8 mouse cellular contexts compared by ENCODE assay signal in genomic region chr17:88274003-88274698, GRCm38 (mm10).
DNase-seq lines count a peak whose midpoint lies in the region; ATAC-seq and TF ChIP-seq lines count a peak whose summit lies in the region.

No protein-coding gene starts in this region.

- TF ChIP-seq EP300 in stomach, postnatal 0 days (optimal IDR thresholded peaks at IDR 0.05): no peak

- no peak overlapping the region for H3K9ac ChIP-seq in embryonic facial prominence, embryonic 14.5 days (ENCODE audit: low read depth, low read length)
- no peak overlapping the region for H3K9ac ChIP-seq in stomach, postnatal 0 days (ENCODE audit: low read length)

- no peak overlapping the region for H3K4me2 ChIP-seq in embryonic facial prominence, embryonic 14.5 days (ENCODE audit: low read depth, low read length)
- peak overlapping the region; percentile 15; the same call in 1 of the 2 replicates for H3K4me2 ChIP-seq in stomach, postnatal 0 days (replicated peaks; ENCODE audit: low read depth)

- peak; percentile 40 to 53 for DNase-seq in right cerebral cortex, postnatal 10 days (ENCODE audit: low spot score in 2 of 2)
- no peak for DNase-seq in right cerebral cortex, adult 18-20 months
- peak; percentile 41 for DNase-seq in embryonic facial prominence, embryonic 14.5 days (ENCODE audit: low spot score)
- peak; percentile 80 for DNase-seq in induced T-regulatory cell, adult 2 months (ENCODE audit: low read depth)
- peak; percentile 77 for DNase-seq in lung, postnatal 10 days
- DNase-seq in stomach, postnatal 0 days (ENCODE audit: low spot score): peak; percentile 39
- no peak for DNase-seq in layer of hippocampus, postnatal 36 days
- DNase-seq in urinary bladder, postnatal 25 days (ENCODE audit: low spot score): no peak

- H3K9me3 ChIP-seq in embryonic facial prominence, embryonic 14.5 days (ENCODE audit: control insufficient read depth, low read length): no peaks in the 10 kb centered on the region
- H3K9me3 ChIP-seq in stomach, postnatal 0 days (ENCODE audit: control insufficient read depth, low read length): no peaks in the 10 kb centered on the region

- 66% methylated on average over 14 of the region's 14 CpGs for WGBS in embryonic facial prominence, embryonic 14.5 days
- 32% methylated on average over 14 of the region's 14 CpGs for WGBS in stomach, postnatal 0 days

- no peak for ATAC-seq in embryonic facial prominence, embryonic 14.5 days (ENCODE audit: low read depth)
- ATAC-seq in stomach, postnatal 0 days (ENCODE audit: low FRiP score, low TSS enrichment): peak; percentile 70; the same call in 1 of the 2 replicates

- H3K27me3 ChIP-seq in embryonic facial prominence, embryonic 14.5 days (replicated peaks; ENCODE audit: control insufficient read depth, insufficient read depth, low read length): no peaks in the 10 kb centered on the region
- H3K27me3 ChIP-seq in stomach, postnatal 0 days (ENCODE audit: control insufficient read depth, insufficient read depth, low read length): no peaks in the 10 kb centered on the region

- no peak for TF ChIP-seq CTCF in stomach, postnatal 0 days (IDR thresholded peaks at IDR 0.05; ENCODE audit: low read depth)

- H3K27ac ChIP-seq in embryonic facial prominence, embryonic 14.5 days (replicated peaks; ENCODE audit: low read depth, low read length): 0 out of 2 replicates have a peak overlapping the region, but pooled peaks have one; percentile 15
- peak overlapping the region; percentile 81 for H3K27ac ChIP-seq in stomach, postnatal 0 days (replicated peaks)

- H3K36me3 ChIP-seq in embryonic facial prominence, embryonic 14.5 days (ENCODE audit: control insufficient read depth, insufficient read depth, low read length): no peaks in the 10 kb centered on the region
- H3K36me3 ChIP-seq in stomach, postnatal 0 days (ENCODE audit: control insufficient read depth, insufficient read depth, low read length): no peaks in the 10 kb centered on the region

- H3K4me1 ChIP-seq in embryonic facial prominence, embryonic 14.5 days (ENCODE audit: control insufficient read depth, insufficient read depth, low read length): no peaks in the 10 kb centered on the region
- H3K4me1 ChIP-seq in stomach, postnatal 0 days (replicated peaks; ENCODE audit: control insufficient read depth, insufficient read depth): no peaks in the 10 kb centered on the region

- no peak overlapping the region for H3K4me3 ChIP-seq in embryonic facial prominence, embryonic 14.5 days (ENCODE audit: low read depth, low read length)
- no peak overlapping the region for H3K4me3 ChIP-seq in stomach, postnatal 0 days (ENCODE audit: low read depth, low read length)

Comparison
In these comparisons a context has a peak if more than half of its experiments do, and no peak if none do; other contexts are left out.
1. DNase-seq: peak in right cerebral cortex, postnatal 10 days (2 of 2), embryonic facial prominence, embryonic 14.5 days (single experiment), induced T-regulatory cell, adult 2 months (single experiment), lung, postnatal 10 days (single experiment) and stomach, postnatal 0 days (single experiment); none in right cerebral cortex, adult 18-20 months (single experiment), layer of hippocampus, postnatal 36 days (0 of 2) and urinary bladder, postnatal 25 days (single experiment).